Mouse (Mus musculus): Measurements from ENCODE around the gene Atp13a1.

Gene Atp13a1

GRCm38 (mm10) chr8:69799946-69800345, 9.0 kb downstream of the Atp13a1 start:
- DNase-seq (ENCODE audit: low spot score in 2 of 2) = no peak

- DNase-seq (ENCODE audit: low spot score in 2 of 2) = no peak
Observed at GRCm38 (mm10) chr8:69801796-69802195, 10.8 kb downstream of the Atp13a1 start.

- no peak for DNase-seq (ENCODE audit: low spot score in 2 of 2)
Observed at GRCm38 (mm10) chr8:69802216-69802615, 11.3 kb downstream of the Atp13a1 start.

- DNase-seq (ENCODE audit: low spot score in 2 of 2) = no peak
Observed at GRCm38 (mm10) chr8:69803366-69803765, 12.4 kb downstream of the Atp13a1 start.

GRCm38 (mm10) chr8:69804537-69804936, 13.6 kb downstream of the Atp13a1 start:
- no peak for DNase-seq (ENCODE audit: low spot score in 2 of 2)

- no peak for DNase-seq (ENCODE audit: low spot score in 2 of 2)
Observed at GRCm38 (mm10) chr8:69805086-69805485, 14.1 kb downstream of the Atp13a1 start.

- no peak for DNase-seq (ENCODE audit: low spot score in 2 of 2)
Observed at GRCm38 (mm10) chr8:69805491-69805890, 14.5 kb downstream of the Atp13a1 start.

GRCm38 (mm10) chr8:69807236-69807635, 16.3 kb downstream of the Atp13a1 start:
- DNase-seq (ENCODE audit: low spot score in 2 of 2) = no peak

GRCm38 (mm10) chr8:69808094-69808863, 17.3 kb downstream of the Atp13a1 start, which contains the start of gene Gmip:
Gene Gmip (plus strand): TSS chr8:69808679.
- DNase-seq (ENCODE audit: low spot score in 2 of 2) = peak in 1 of 2 experiments; percentile 60

GRCm38 (mm10) chr8:69808864-69809403, 18.0 kb downstream of the Atp13a1 start:
- peak in 1 of 2 experiments; percentile 30 for DNase-seq (ENCODE audit: low spot score in 2 of 2)

- DNase-seq (ENCODE audit: low spot score in 2 of 2) = no peak
Observed at GRCm38 (mm10) chr8:69809820-69810219, 18.9 kb downstream of the Atp13a1 start.

- no peak for DNase-seq (ENCODE audit: low spot score in 2 of 2)
Observed at GRCm38 (mm10) chr8:69814881-69815280, 23.9 kb downstream of the Atp13a1 start.

- no peak for DNase-seq (ENCODE audit: low spot score in 2 of 2)
Observed at GRCm38 (mm10) chr8:69815396-69815795, 24.4 kb downstream of the Atp13a1 start.

GRCm38 (mm10) chr8:69820466-69820865, 29.5 kb downstream of the Atp13a1 start:
- DNase-seq (ENCODE audit: low spot score in 2 of 2) = no peak

GRCm38 (mm10) chr8:69821971-69822385, 31.0 kb downstream of the Atp13a1 start:
- no peak for DNase-seq (ENCODE audit: low spot score in 2 of 2)

- DNase-seq (ENCODE audit: low spot score in 2 of 2) = no peak
Observed at GRCm38 (mm10) chr8:69822386-69823191, 31.6 kb downstream of the Atp13a1 start, which contains the start of gene Lpar2. Gene Lpar2 (plus strand): TSS chr8:69822429.

GRCm38 (mm10) chr8:69826371-69826770, 35.4 kb downstream of the Atp13a1 start:
- DNase-seq (ENCODE audit: low spot score in 2 of 2) = no peak

GRCm38 (mm10) chr8:69832298-69832853, 41.4 kb downstream of the Atp13a1 start, which contains the start of gene Pbx4:
Gene Pbx4 (plus strand): TSS chr8:69832491.
- DNase-seq (ENCODE audit: low spot score in 2 of 2) = peak; percentile 97

GRCm38 (mm10) chr8:69837057-69837682, 46.2 kb downstream of the Atp13a1 start:
- no peak for DNase-seq (ENCODE audit: low spot score in 2 of 2)

- DNase-seq (ENCODE audit: low spot score in 2 of 2) = no peak
Observed at GRCm38 (mm10) chr8:69847167-69848065, 56.5 kb downstream of the Atp13a1 start.

Measured in left cerebral cortex, adult 9 months (tissue).